ENCODE assay signal across 9 mouse cellular contexts in the genomic region with DNA sequence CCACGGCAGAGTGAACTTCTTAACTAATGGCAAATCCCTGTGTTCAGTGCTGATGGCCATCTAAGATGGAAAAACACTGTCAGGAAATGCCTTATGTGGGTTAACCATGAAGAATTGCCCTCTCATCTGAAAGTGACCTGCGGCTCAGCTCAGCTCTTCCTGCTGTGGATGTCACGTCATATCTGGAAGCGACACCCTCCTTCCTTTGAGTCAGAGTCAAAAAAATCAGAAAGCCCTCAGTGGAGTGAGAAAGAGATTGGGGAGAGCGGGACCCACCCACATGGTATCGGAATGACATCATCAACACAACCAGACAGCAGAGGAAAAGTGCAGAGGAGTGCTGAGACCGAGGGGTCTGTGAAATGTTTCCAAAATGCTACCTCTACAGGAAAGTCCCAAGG. TPM values are rescaled to one million over a fixed set of nuclear protein-coding genes. Genes with fewer than 3 reads are reported as not detected.
DNase-seq lines count a peak whose midpoint lies in the region; ATAC-seq lines count a peak whose summit lies in the region.
"Had no signal": no experiment of that assay in that cellular context is flagged by ENCODE, and none has a peak within 500 bp of the region (broad histone marks: within the 10 kb centered on the region; RNA-seq: fewer than 3 reads in every experiment).

No protein-coding gene starts in this region.

- no peaks in the 10 kb centered on the region for H3K36me3 ChIP-seq in neural tube, embryonic 12.5 days
- no peaks in the 10 kb centered on the region for H3K36me3 ChIP-seq in intestine, embryonic 16.5 days (ENCODE audit: control insufficient read depth, insufficient read depth, low read length)
- no peaks in the 10 kb centered on the region for H3K36me3 ChIP-seq in neural tube, embryonic 13.5 days

- peak; percentile 17 to 42 for DNase-seq in adrenal gland, postnatal 36 days
- DNase-seq in adrenal gland, postnatal 4 days (ENCODE audit: low spot score in 2 of 2) = no peak
- DNase-seq in neural tube, embryonic 10.5 days (ENCODE audit: extremely low spot score, low spot score) = no peak
- no peak for DNase-seq in thymus, postnatal 10 days (ENCODE audit: low spot score in 2 of 2)
- DNase-seq in natural killer cell, adult 2 months (ENCODE audit: low spot score in 2 of 2) = no peak

- no peak overlapping the region for H3K4me3 ChIP-seq in neural tube, embryonic 12.5 days
- no peak overlapping the region for H3K4me3 ChIP-seq in intestine, embryonic 16.5 days (ENCODE audit: low read length)
- no peak overlapping the region for H3K4me3 ChIP-seq in neural tube, embryonic 13.5 days

- 68% methylated on average over 7 of the region's 7 CpGs for WGBS in neural tube, embryonic 12.5 days
- 51% methylated on average over 7 of the region's 7 CpGs for WGBS in intestine, embryonic 16.5 days
- 58% methylated on average over 7 of the region's 7 CpGs for WGBS in neural tube, embryonic 13.5 days

- H3K27me3 ChIP-seq in neural tube, embryonic 12.5 days (replicated peaks) = no peaks in the 10 kb centered on the region
- H3K27me3 ChIP-seq in intestine, embryonic 16.5 days (replicated peaks; ENCODE audit: control insufficient read depth, insufficient read depth, low read length) = no peaks in the 10 kb centered on the region
- no peaks in the 10 kb centered on the region for H3K27me3 ChIP-seq in neural tube, embryonic 13.5 days

- H3K9ac ChIP-seq in neural tube, embryonic 12.5 days = no peak overlapping the region
- no peak overlapping the region for H3K9ac ChIP-seq in intestine, embryonic 16.5 days (ENCODE audit: low read depth, low read length)
- H3K9ac ChIP-seq in neural tube, embryonic 13.5 days = no peak overlapping the region

- H3K27ac ChIP-seq in neural tube, embryonic 12.5 days = no peak overlapping the region
- no peak overlapping the region for H3K27ac ChIP-seq in intestine, embryonic 16.5 days (ENCODE audit: low read length)
- H3K27ac ChIP-seq in neural tube, embryonic 13.5 days (replicated peaks) = peak overlapping the region; percentile 86
- H3K27ac ChIP-seq: macrophage had no signal

- H3K9me3 ChIP-seq in neural tube, embryonic 12.5 days = no peaks in the 10 kb centered on the region
- H3K9me3 ChIP-seq in intestine, embryonic 16.5 days (ENCODE audit: control insufficient read depth, low read length) = no peaks in the 10 kb centered on the region
- H3K9me3 ChIP-seq in neural tube, embryonic 13.5 days = no peaks in the 10 kb centered on the region

- H3K4me2 ChIP-seq in neural tube, embryonic 12.5 days (replicated peaks) = peak overlapping the region; percentile 49
- no peak overlapping the region; the same call in 1 of the 2 replicates for H3K4me2 ChIP-seq in intestine, embryonic 16.5 days (ENCODE audit: low read depth, low read length)
- peak overlapping the region; percentile 43; the same call in 1 of the 2 replicates for H3K4me2 ChIP-seq in neural tube, embryonic 13.5 days

- H3K4me1 ChIP-seq in neural tube, embryonic 12.5 days = peaks cover 21% of the 10 kb centered on the region
- H3K4me1 ChIP-seq in intestine, embryonic 16.5 days (ENCODE audit: control insufficient read depth, insufficient read depth, low read length) = peaks cover 12% of the 10 kb centered on the region
- H3K4me1 ChIP-seq in neural tube, embryonic 13.5 days (replicated peaks) = peaks cover 24% of the 10 kb centered on the region

- no peak for ATAC-seq in neural tube, embryonic 12.5 days (ENCODE audit: low FRiP score, low read depth)
- peak; percentile 26; the same call in 1 of the 2 replicates for ATAC-seq in intestine, embryonic 16.5 days
- peak; percentile 33; the same call in 1 of the 2 replicates for ATAC-seq in neural tube, embryonic 13.5 days (ENCODE audit: low read depth)

RNA-seq across cellular contexts. Expression of gene Srsf7, which starts 39.3 kb away (rescaled TPM):
- total RNA-seq in adrenal gland, postnatal 36 days (2021) = 100 to 1,000 TPM; 101 to 144 TPM
- total RNA-seq in adrenal gland, postnatal 4 days (2021) = 100 to 1,000 TPM; 172 to 192 TPM
- 600 and 615 TPM in 2 replicates for polyA plus RNA-seq in neural tube, embryonic 12.5 days (2016; fragmentation: Nextera tagmentation; extraction: Ambion mirVana)
- polyA plus RNA-seq in intestine, embryonic 16.5 days (2015; fragmentation: Nextera tagmentation; extraction: Ambion mirVana) = 415 and 476 TPM in 2 replicates
- 470 and 550 TPM in 2 replicates for polyA plus RNA-seq in neural tube, embryonic 13.5 days (2015; fragmentation: Nextera tagmentation; extraction: Ambion mirVana)

RNA-seq across cellular contexts. Expression of gene Ttc39d, which starts 39.4 kb away (rescaled TPM):
- total RNA-seq in adrenal gland, postnatal 36 days (2021) = not detected
- total RNA-seq in adrenal gland, postnatal 4 days (2021) = under 1 TPM; 0.11 to 0.25 TPM
- 0.26 TPM in 1 of 2 replicates, not detected in the other for polyA plus RNA-seq in neural tube, embryonic 12.5 days (2016; fragmentation: Nextera tagmentation; extraction: Ambion mirVana)
- polyA plus RNA-seq in intestine, embryonic 16.5 days (2015; fragmentation: Nextera tagmentation; extraction: Ambion mirVana) = 0.07 TPM in 1 of 2 replicates, not detected in the other
- polyA plus RNA-seq in neural tube, embryonic 13.5 days (2015; fragmentation: Nextera tagmentation; extraction: Ambion mirVana) = not detected in 2 replicates
- polyA plus RNA-seq: macrophage had no signal

RNA-seq across cellular contexts. Expression of gene Galm, which starts 40.6 kb away (rescaled TPM):
- 10 to 100 TPM; 13.9 to 19.8 TPM for total RNA-seq in adrenal gland, postnatal 36 days (2021)
- total RNA-seq in adrenal gland, postnatal 4 days (2021) = 10 to 100 TPM; 14.5 to 16.2 TPM
- polyA plus RNA-seq in neural tube, embryonic 12.5 days (2016; fragmentation: Nextera tagmentation; extraction: Ambion mirVana) = 5.0 and 5.2 TPM in 2 replicates
- 101 and 113 TPM in 2 replicates for polyA plus RNA-seq in intestine, embryonic 16.5 days (2015; fragmentation: Nextera tagmentation; extraction: Ambion mirVana)
- 2.0 and 2.1 TPM in 2 replicates for polyA plus RNA-seq in neural tube, embryonic 13.5 days (2015; fragmentation: Nextera tagmentation; extraction: Ambion mirVana)

RNA-seq across cellular contexts. Expression of gene Gemin6, which starts 56.4 kb away (rescaled TPM):
- total RNA-seq in adrenal gland, postnatal 36 days (2021) = 1 to 10 TPM; 7.5 to 7.8 TPM
- total RNA-seq in adrenal gland, postnatal 4 days (2021) = 10 to 100 TPM; 11.0 to 12.0 TPM
- 26.0 and 27.2 TPM in 2 replicates for polyA plus RNA-seq in neural tube, embryonic 12.5 days (2016; fragmentation: Nextera tagmentation; extraction: Ambion mirVana)
- polyA plus RNA-seq in intestine, embryonic 16.5 days (2015; fragmentation: Nextera tagmentation; extraction: Ambion mirVana) = 38.5 and 44.4 TPM in 2 replicates
- 21.5 and 23.7 TPM in 2 replicates for polyA plus RNA-seq in neural tube, embryonic 13.5 days (2015; fragmentation: Nextera tagmentation; extraction: Ambion mirVana)

Comparison
In these comparisons a context has a peak if more than half of its experiments do, and no peak if none do; other contexts are left out.
1. DNase-seq: peak in adrenal gland, postnatal 36 days (2 of 2); none in adrenal gland, postnatal 4 days (0 of 2), neural tube, embryonic 10.5 days (single experiment), thymus, postnatal 10 days (0 of 2) and natural killer cell, adult 2 months (0 of 2).
2. RNA of gene Galm, which starts 40.6 kb away (polyA plus RNA-seq): 101 to 113 TPM in intestine, embryonic 16.5 days; 5.0 to 5.2 TPM in neural tube, embryonic 12.5 days and 2.0 to 2.1 TPM in neural tube, embryonic 13.5 days; every median in the first group is over 10 times any median in the second.